In the genomic region with DNA sequence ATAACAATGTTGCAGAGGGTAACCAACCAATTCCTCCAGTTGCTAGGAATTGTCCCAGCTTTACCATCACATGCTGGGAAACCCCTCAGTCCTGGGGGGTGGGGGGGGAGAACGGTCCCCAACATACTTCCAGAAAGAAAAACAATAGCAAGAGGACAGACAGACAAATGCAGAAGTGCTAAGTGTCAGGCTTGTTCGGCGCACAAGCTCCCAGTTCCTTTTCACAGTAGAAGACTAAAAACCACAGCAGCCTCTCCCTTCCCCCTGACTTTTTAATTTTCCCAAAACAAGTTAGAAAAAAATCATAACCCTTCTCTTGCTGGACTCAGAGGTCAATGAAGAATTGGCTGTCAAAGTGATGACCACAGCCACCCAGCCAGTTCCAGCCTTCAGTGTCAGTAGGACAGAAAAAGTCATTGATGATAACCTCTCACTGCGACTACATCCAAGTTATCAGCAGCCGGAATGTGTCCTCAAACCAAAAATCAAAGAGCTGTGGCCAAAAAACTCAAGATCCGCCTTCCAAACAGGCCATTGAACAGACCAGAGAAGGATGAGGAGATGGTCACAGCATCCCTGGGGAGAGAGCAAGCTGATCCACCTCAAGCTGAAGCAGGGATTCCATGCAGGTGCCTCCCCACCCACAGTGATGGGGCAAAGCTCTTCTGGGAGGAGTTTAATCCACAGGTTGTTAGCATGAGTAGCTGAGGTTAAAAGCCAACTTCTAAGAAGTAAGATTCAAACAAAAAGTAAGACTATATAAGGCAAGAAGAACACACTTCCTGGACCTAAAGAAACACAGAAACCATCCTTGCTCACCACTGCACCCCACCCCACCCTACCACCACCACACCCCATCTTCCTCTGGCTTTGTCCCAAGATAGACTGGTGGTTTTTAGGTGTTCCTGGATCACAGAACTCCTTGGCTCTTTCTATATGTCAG, we compare ENCODE assay signal across 10 mouse cellular contexts. TPM values are rescaled to one million over a fixed set of nuclear protein-coding genes. Genes with fewer than 3 reads are reported as not detected.
A peak's percentile ranks its signal among the peaks of the same experiment; 100 is the strongest.
DNase-seq lines count a peak whose midpoint lies in the region; ATAC-seq and TF ChIP-seq lines count a peak whose summit lies in the region.
"Had no signal": no experiment of that assay in that cellular context is flagged by ENCODE, and none has a peak within 500 bp of the region (broad histone marks: within the 10 kb centered on the region; RNA-seq: fewer than 3 reads in every experiment).

No protein-coding gene starts in this region.

- intact Hi-C loops in left cerebral cortex, postnatal 36 days (cut with DNase I): loop anchor here (10.0 kb wide), 2 partner anchors 49 to 169 kb away; no protein-coding TSS in a partner anchor

- H3K9me3 ChIP-seq in MEL (replicated peaks; ENCODE audit: insufficient read depth, low read length): no peaks in the 10 kb centered on the region
- no peaks in the 10 kb centered on the region for H3K9me3 ChIP-seq in hindbrain, embryonic 16.5 days (ENCODE audit: control insufficient read depth, low read length)
- no peaks in the 10 kb centered on the region for H3K9me3 ChIP-seq in forebrain, postnatal 0 days (ENCODE audit: low read length)
- H3K9me3 ChIP-seq in forebrain, embryonic 12.5 days: no peaks in the 10 kb centered on the region

- peak overlapping the region; percentile 79 for H3K4me2 ChIP-seq in hindbrain, embryonic 16.5 days (ENCODE audit: low read length)
- no peak overlapping the region for H3K4me2 ChIP-seq in forebrain, postnatal 0 days (ENCODE audit: low read depth)
- H3K4me2 ChIP-seq in forebrain, embryonic 12.5 days: no peak overlapping the region

- peaks cover 0 to 1% of the 10 kb centered on the region in 2 experiments; a peak in 2 of 4 replicates for H3K27me3 ChIP-seq in MEL (ENCODE audit: control insufficient read depth in 1 of 2, insufficient read depth in 2 of 2, low read length in 2 of 2)
- H3K27me3 ChIP-seq in hindbrain, embryonic 16.5 days (replicated peaks; ENCODE audit: control insufficient read depth, insufficient read depth, low read length): no peaks in the 10 kb centered on the region
- no peaks in the 10 kb centered on the region for H3K27me3 ChIP-seq in forebrain, postnatal 0 days (ENCODE audit: insufficient read depth, low read length)
- H3K27me3 ChIP-seq in forebrain, embryonic 12.5 days: peaks cover 19% of the 10 kb centered on the region; the same call in 1 of the 2 replicates

- TF ChIP-seq RAD21 in MEL (IDR thresholded peaks at IDR 0.05; ENCODE audit: low read depth, low read length): no peak

- peaks cover 7 to 28% of the 10 kb centered on the region in 2 experiments; a peak in 3 of 4 replicates for H3K4me1 ChIP-seq in MEL (ENCODE audit: control insufficient read depth in 1 of 2, insufficient read depth in 2 of 2, low read length in 2 of 2)
- peaks cover 8% of the 10 kb centered on the region for H3K4me1 ChIP-seq in hindbrain, embryonic 16.5 days (ENCODE audit: control insufficient read depth, insufficient read depth, low read depth, low read length)
- peaks cover 10% of the 10 kb centered on the region; the same call in 1 of the 2 replicates for H3K4me1 ChIP-seq in forebrain, postnatal 0 days (ENCODE audit: insufficient read depth)
- H3K4me1 ChIP-seq in forebrain, embryonic 12.5 days: peaks cover 20% of the 10 kb centered on the region

- H3K27ac ChIP-seq in MEL (ENCODE audit: control insufficient read depth, low read depth, low read length): no peak overlapping the region
- no peak overlapping the region for H3K27ac ChIP-seq in hindbrain, embryonic 16.5 days (ENCODE audit: low read depth, low read length)
- H3K27ac ChIP-seq in forebrain, postnatal 0 days (ENCODE audit: low read depth, low read length): no peak overlapping the region
- no peak overlapping the region for H3K27ac ChIP-seq in forebrain, embryonic 12.5 days

- peak; percentile 45 for DNase-seq in kidney, adult 9 months
- DNase-seq in kidney, adult 11 months: no peak
- DNase-seq in MEL (ENCODE audit: low read depth, low spot score): peak; percentile 64
- DNase-seq in naive thymus-derived CD4-positive, alpha-beta T cell, adult 2 months (ENCODE audit: low read depth): peak; percentile 79
- no peak for DNase-seq in left cerebral cortex, postnatal 36 days (ENCODE audit: low spot score in 2 of 2)
- no peak for DNase-seq in forebrain, postnatal 0 days
- DNase-seq: right cerebral cortex, adult 18-20 months had no signal

- WGBS in hindbrain, embryonic 16.5 days: 92% methylated on average over 6 of the region's 6 CpGs
- 89% methylated on average over 6 of the region's 6 CpGs for WGBS in forebrain, postnatal 0 days
- WGBS in forebrain, embryonic 12.5 days: 86% methylated on average over 6 of the region's 6 CpGs

- no peaks in the 10 kb centered on the region for H3K79me2 ChIP-seq in MEL (ENCODE audit: control insufficient read depth, insufficient read depth, low read length, poor library complexity)

- TF ChIP-seq CTCF in MEL (IDR thresholded peaks at IDR 0.05 in 2 of 3, conservative IDR thresholded peaks at IDR 0.05 in 1 of 3; ENCODE audit: control insufficient read depth in 1 of 3, insufficient read depth in 1 of 3, low read depth in 2 of 3, low read length in 3 of 3, poor library complexity in 1 of 3, severe bottlenecking in 1 of 3): no peak
- TF ChIP-seq CTCF in forebrain, postnatal 0 days (IDR thresholded peaks at IDR 0.05; ENCODE audit: low read depth): no peak

- no peak for ATAC-seq in hindbrain, embryonic 16.5 days
- no peak for ATAC-seq in forebrain, postnatal 0 days
- ATAC-seq in forebrain, embryonic 12.5 days (ENCODE audit: low FRiP score): no peak

- H3K9ac ChIP-seq in MEL (ENCODE audit: control insufficient read depth, low read depth, low read length, poor library complexity, severe bottlenecking): no peak overlapping the region
- H3K9ac ChIP-seq in hindbrain, embryonic 16.5 days (ENCODE audit: low read depth, low read length): no peak overlapping the region
- no peak overlapping the region for H3K9ac ChIP-seq in forebrain, postnatal 0 days
- no peak overlapping the region for H3K9ac ChIP-seq in forebrain, embryonic 12.5 days

- H3K4me3 ChIP-seq in MEL (ENCODE audit: control insufficient read depth in 1 of 2, insufficient read depth in 1 of 2, low read depth in 2 of 2, low read length in 2 of 2): peak overlapping the region in 1 of 2 experiments; percentile 22; a peak in 1 of 4 replicates
- no peak overlapping the region for H3K4me3 ChIP-seq in hindbrain, embryonic 16.5 days (ENCODE audit: low read length)
- H3K4me3 ChIP-seq in forebrain, postnatal 0 days (ENCODE audit: low read depth, low read length): no peak overlapping the region
- no peak overlapping the region for H3K4me3 ChIP-seq in forebrain, embryonic 12.5 days (replicated peaks)
- H3K4me3 ChIP-seq: erythroblast, embryonic 14.5 days had no signal

- no peak for TF ChIP-seq EP300 in MEL (IDR thresholded peaks at IDR 0.05; ENCODE audit: low read depth in 1 of 2, low read length in 2 of 2)

- H3K36me3 ChIP-seq in MEL (ENCODE audit: control insufficient read depth in 1 of 2, insufficient read depth in 2 of 2, low read length in 2 of 2): peaks cover 0 to 24% of the 10 kb centered on the region in 2 experiments; a peak in 2 of 4 replicates
- H3K36me3 ChIP-seq in hindbrain, embryonic 16.5 days (ENCODE audit: control insufficient read depth, insufficient read depth, low read length): no peaks in the 10 kb centered on the region
- H3K36me3 ChIP-seq in forebrain, postnatal 0 days (ENCODE audit: insufficient read depth): no peaks in the 10 kb centered on the region
- H3K36me3 ChIP-seq in forebrain, embryonic 12.5 days (replicated peaks): no peaks in the 10 kb centered on the region

- no peak for TF ChIP-seq POLR2A in MEL (IDR thresholded peaks at IDR 0.05; ENCODE audit: control insufficient read depth in 1 of 2, insufficient read depth in 1 of 2, low read depth in 1 of 2, low read length in 2 of 2, poor library complexity in 1 of 2)

TF ChIP-seq in MEL, 35 proteins besides CTCF, POLR2A, EP300 and RAD21:
- TF ChIP-seq MAZ (IDR thresholded peaks at IDR 0.05; ENCODE audit: low read depth, low read length) (no peak), TBP (IDR thresholded peaks at IDR 0.05; ENCODE audit: low read depth, low read length) (peak; percentile 37; the same call in 1 of the 2 replicates)
TF ChIP-seq in MEL: peak in this region for 1.

RNA-seq across cellular contexts. Expression of gene Ankrd44, which starts 2.5 kb away (rescaled TPM):
- total RNA-seq in MEL (2012; rRNA removed): 1.9 and 2.3 TPM in 2 replicates
- polyA plus RNA-seq in MEL (2012; ENCODE audit: insufficient read depth in 1 of 2, insufficient read length in 2 of 2, low read depth in 1 of 2, low replicate concordance in 2 of 2, missing spikeins in 1 of 2): 1 to 10 TPM in 1 of 2 experiments, not detected in 1; 4.4 TPM
- polyA plus RNA-seq in hindbrain, embryonic 16.5 days (2015; fragmentation: Nextera tagmentation; extraction: Ambion mirVana): 19.5 TPM in 2 replicates
- 10 to 100 TPM; 19.7 to 21.7 TPM for total RNA-seq in left cerebral cortex, postnatal 36 days (2021)
- total RNA-seq in forebrain, postnatal 0 days (2014; rRNA removed): 47.2 and 88.1 TPM in 2 replicates
- 7.2 and 12.8 TPM in 2 replicates for polyA plus RNA-seq in forebrain, postnatal 0 days (2015; fragmentation: Nextera tagmentation; extraction: Ambion mirVana)
- polyA plus RNA-seq in forebrain, embryonic 12.5 days (2016; fragmentation: Nextera tagmentation; extraction: Ambion mirVana): 19.6 and 21.6 TPM in 2 replicates

Comparison
In these comparisons a context has a peak if more than half of its experiments do, and no peak if none do; other contexts are left out.
1. DNase-seq: peak in kidney, adult 9 months (single experiment), MEL (single experiment) and naive thymus-derived CD4-positive, alpha-beta T cell, adult 2 months (single experiment); none in kidney, adult 11 months (single experiment), left cerebral cortex, postnatal 36 days (0 of 2) and forebrain, postnatal 0 days (single experiment).